Mouse (Mus musculus) lung, adult 2 months (tissue): ENCODE measurements around the gene Cd101.

Experiments
- CTCF ChIP-seq: fragments of 200-500 bp; IDR thresholded peaks from 2 replicates; pipeline ENCODE4 v1.5.1; 2011; ENCODE audit warnings: mild to moderate bottlenecking, low read length, control low read depth; ENCODE audit not compliant: insufficient read depth
- POLR2A ChIP-seq: fragments of 200-500 bp; IDR thresholded peaks from 2 replicates; pipeline ENCODE4 v1.6.1; 2011; ENCODE audit warnings: low read depth, mild to moderate bottlenecking, control low read depth, low read length, borderline replicate concordance; ENCODE audit errors: extremely low read depth

GRCm38 (mm10) chr3:101073384-101073783, 44.0 kb upstream of the Cd101 start:
- TF ChIP-seq POLR2A (no peak), CTCF (no peak)
